Mouse (Mus musculus) hindbrain, embryonic 11.5 days (tissue): Measurements from ENCODE around the gene Gm10097. TPM values are rescaled to one million over a fixed set of nuclear protein-coding genes. Genes with fewer than 3 reads are reported as not detected.

Experiments used
- ATAC-seq: fragments of 200-750 bp; cut with Nextera tagmentation; 2 replicates; pipeline ENCODE4 v1.8.0; 2017; ENCODE audit warnings: mild to moderate bottlenecking, moderate TSS enrichment, moderate library complexity; ENCODE audit not compliant: low FRiP score
- DNase-seq: peaks from one replicate; pipeline ENCODE4 v3.0.0-alpha.2; 2015; ENCODE audit warnings: low spot score
- H3K27ac ChIP-seq: fragments of 300-500 bp; sonication (generic); 2 replicates; pipeline ENCODE4 v1.5.1; 2014; ENCODE audit warnings: mild to moderate bottlenecking, low read depth, low read length
- H3K27me3 ChIP-seq: fragments of 300-500 bp; sonication (generic); 2 replicates; pipeline ENCODE4 v1.6.1; 2014; ENCODE audit warnings: mild to moderate bottlenecking, low read length, moderate library complexity, mixed read lengths; ENCODE audit not compliant: control insufficient read depth, insufficient read depth
- H3K36me3 ChIP-seq: fragments of 300-500 bp; sonication (generic); 2 replicates; pipeline ENCODE4 v1.6.1; 2014; ENCODE audit warnings: mild to moderate bottlenecking, low read length, moderate library complexity, mixed read lengths; ENCODE audit not compliant: control insufficient read depth, insufficient read depth
- H3K4me1 ChIP-seq: fragments of 300-500 bp; sonication (generic); replicated peaks from 2 replicates; pipeline ENCODE4 v1.6.1; 2014; ENCODE audit warnings: low read length, mixed read lengths; ENCODE audit not compliant: control insufficient read depth, insufficient read depth
- H3K4me2 ChIP-seq: fragments of 300-500 bp; sonication (generic); replicated peaks from 2 replicates; pipeline ENCODE4 v1.6.1; 2014; ENCODE audit warnings: mild to moderate bottlenecking, low read depth, low read length
- H3K4me3 ChIP-seq: fragments of 300-500 bp; sonication (generic); 2 replicates; pipeline ENCODE4 v1.5.1; 2014; ENCODE audit warnings: low read depth, low read length
- H3K9ac ChIP-seq: fragments of 300-500 bp; sonication (generic); 2 replicates; pipeline ENCODE4 v1.6.1; 2014; ENCODE audit warnings: low read depth, low read length
- H3K9me3 ChIP-seq: fragments of 300-500 bp; sonication (generic); 2 replicates; pipeline ENCODE4 v1.6.1; 2016; ENCODE audit warnings: low read length; ENCODE audit not compliant: control insufficient read depth
- WGBS: fragments of 180-500 bp; shearing (Covaris S2); extraction: QIAGEN DNeasy Blood & Tissue Kit; methylation state at CpG from one replicate; pipeline ENCODE4 v1.1.7; 2014; 5-methylcytosine and 5-hydroxymethylcytosine counted together
- polyA plus RNA-seq: library from polyadenylated mRNA; unstranded; fragments of >200 nt; fragmentation: Nextera tagmentation; extraction: Ambion mirVana; gene quantifications from 2 replicates; pipeline ENCODE4 v1.2.1, GENCODE M21; 2014

Gm10097 gene
- polyA plus RNA-seq, 1 experiment from 2014 or later, result 0.11 TPM

DNA sequence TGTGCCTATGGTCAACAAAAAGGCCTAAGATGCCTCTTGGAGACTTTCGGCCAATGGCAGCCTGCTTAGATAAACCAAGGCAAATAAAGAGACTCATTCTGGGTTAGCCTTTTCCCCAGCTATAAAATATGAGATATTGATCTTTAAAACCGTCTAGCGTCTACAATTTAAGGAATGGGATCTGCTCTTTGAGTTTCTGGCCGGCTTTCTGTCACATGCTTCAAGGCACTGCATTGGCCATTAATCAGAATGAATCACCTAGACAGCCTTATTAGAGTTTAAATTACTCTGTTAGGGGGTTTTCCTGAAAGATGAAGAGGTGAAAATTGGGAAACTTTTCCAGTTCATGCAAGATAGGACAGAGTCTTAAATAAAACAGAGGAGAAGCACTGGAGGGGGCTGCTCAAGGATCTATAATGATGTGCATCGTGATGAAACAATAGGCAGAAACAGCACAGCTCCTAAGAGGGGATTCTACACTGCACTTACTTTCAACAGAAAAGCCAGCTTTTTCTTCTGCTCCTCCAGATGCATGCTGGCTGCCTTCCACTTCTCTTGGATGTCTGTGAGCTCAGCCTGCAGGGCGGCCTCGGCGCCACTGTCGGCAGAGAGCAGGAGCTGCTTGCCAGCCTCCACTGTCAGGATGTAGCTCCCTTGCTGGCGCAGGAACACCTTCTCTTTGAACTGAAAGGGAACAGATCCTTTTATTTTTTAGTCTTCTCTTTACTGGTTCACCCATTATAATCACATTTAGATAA, 28.2 kb downstream of the Gm10097 start:
- no peak overlapping the region for H3K4me2 ChIP-seq
- H3K4me3 ChIP-seq, result no peak overlapping the region
- H3K27ac ChIP-seq, result no peak overlapping the region
- no peaks in the 10 kb centered on the region for H3K4me1 ChIP-seq
- no peaks in the 10 kb centered on the region for H3K9me3 ChIP-seq
- H3K9ac ChIP-seq, result no peak overlapping the region
- WGBS, result 87% methylated on average over 10 of the region's 10 CpGs
- DNase-seq, result no peak
- H3K36me3 ChIP-seq, result no peaks in the 10 kb centered on the region
- no peak for ATAC-seq
- H3K27me3 ChIP-seq, result no peaks in the 10 kb centered on the region

DNA sequence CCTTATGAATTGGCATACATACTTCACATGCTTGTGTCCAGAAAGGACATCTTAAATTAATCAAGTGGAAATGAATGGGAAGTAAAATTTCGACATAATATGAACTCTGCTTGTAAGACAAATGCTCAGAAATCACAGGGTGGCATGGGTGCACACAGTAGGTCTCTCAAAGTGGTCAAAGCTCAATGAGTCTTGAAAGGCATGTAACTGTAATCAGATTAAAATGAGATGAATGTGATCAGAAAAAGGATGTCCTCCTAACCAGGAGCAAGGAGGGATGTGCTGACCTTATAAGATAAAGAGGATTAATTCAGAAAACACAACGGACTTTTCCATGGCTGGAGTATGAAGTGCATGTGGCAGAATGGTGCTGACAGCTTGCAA, 28.8 kb downstream of the Gm10097 start:
- Histone ChIP-seq H3K27ac (no peak overlapping the region), H3K4me3 (no peak overlapping the region), H3K9ac (no peak overlapping the region), H3K36me3 (no peaks in the 10 kb centered on the region), H3K27me3 (no peaks in the 10 kb centered on the region), H3K4me1 (no peaks in the 10 kb centered on the region), H3K9me3 (no peaks in the 10 kb centered on the region), H3K4me2 (no peak overlapping the region)
- ATAC-seq (no peak), DNase-seq (no peak)
- 75% methylated on average over 2 of the region's 2 CpGs for WGBS

DNA sequence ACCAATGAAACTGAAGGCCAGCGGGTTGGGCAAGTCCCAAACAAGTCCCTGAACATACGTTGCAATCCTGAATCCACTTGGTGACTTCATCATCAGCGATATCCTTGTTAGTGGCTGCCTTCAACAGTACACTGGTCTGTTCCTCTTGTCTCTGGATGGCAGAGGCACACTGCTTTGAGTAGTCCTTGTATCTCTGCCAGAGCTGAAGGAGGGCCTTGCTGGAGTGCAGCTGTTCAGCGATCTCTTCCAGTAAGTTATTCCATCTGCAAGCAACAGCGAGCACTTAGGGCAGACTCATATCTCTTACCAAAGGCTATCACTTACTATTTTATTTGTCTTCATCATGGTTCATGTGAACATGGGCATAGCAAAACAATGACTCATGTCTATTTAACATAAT, 41.8 kb downstream of the Gm10097 start:
- no peak overlapping the region for H3K4me3 ChIP-seq
- WGBS, result 93% methylated on average over 5 of the region's 5 CpGs

DNA sequence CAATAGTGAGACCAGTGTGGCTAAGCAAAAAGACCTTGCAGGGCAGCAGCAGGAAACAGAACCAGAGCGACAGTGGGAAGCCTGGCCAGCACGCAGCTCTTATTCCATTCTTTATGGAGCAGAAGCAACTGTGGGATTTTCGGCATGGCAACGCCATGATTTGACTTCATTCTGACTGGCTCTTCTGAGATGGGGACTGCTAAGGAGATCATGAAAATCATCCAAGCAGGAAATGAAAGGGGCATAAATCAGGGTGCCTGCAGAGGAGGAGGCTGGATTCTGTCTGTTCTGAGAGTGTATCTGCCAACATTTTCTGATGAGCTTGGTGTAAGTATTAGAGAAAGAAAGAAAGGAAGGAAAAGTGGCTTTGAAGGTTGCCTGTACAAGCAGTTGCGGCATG, 47.2 kb downstream of the Gm10097 start:
- no peak for DNase-seq
- no peak overlapping the region for H3K27ac ChIP-seq
- no peak overlapping the region for H3K9ac ChIP-seq
- no peak overlapping the region for H3K4me2 ChIP-seq
- 91% methylated on average over 5 of the region's 5 CpGs for whole genome bisulfite sequencing
- H3K36me3 ChIP-seq, result no peaks in the 10 kb centered on the region
- no peaks in the 10 kb centered on the region for H3K4me1 ChIP-seq
- no peak for ATAC-seq
- H3K9me3 ChIP-seq, result no peaks in the 10 kb centered on the region
- no peak overlapping the region for H3K4me3 ChIP-seq
- H3K27me3 ChIP-seq, result no peaks in the 10 kb centered on the region

More for the DNA sequence above, 41.8 kb downstream of the Gm10097 start:
- Histone ChIP-seq H3K9ac (no peak overlapping the region), H3K27me3 (no peaks in the 10 kb centered on the region), H3K36me3 (no peaks in the 10 kb centered on the region), H3K4me2 (no peak overlapping the region), H3K4me1 (no peaks in the 10 kb centered on the region), H3K9me3 (no peaks in the 10 kb centered on the region), H3K27ac (no peak overlapping the region)
- DNase-seq (no peak), ATAC-seq (no peak)

DNA sequence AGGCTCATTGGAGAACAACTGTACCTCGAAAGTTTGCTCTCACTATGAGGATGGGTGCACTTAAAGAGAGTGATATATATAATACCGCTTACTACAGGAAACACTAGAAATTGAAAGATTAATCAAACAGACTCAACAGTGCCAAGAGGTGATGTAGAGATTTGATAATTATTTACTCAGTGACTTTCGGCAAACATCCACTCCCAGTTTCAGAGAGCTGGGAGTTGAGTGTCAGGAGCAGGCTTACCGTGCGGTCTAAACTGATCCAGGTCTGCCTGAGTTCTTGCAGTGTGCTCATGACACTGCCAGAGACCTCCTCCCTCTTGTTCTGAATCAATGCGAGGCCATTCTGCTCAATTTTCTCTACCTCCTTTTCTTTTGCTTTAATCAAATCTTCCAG, 47.7 kb downstream of the Gm10097 start:
- Histone ChIP-seq H3K27me3 (no peaks in the 10 kb centered on the region), H3K4me3 (no peak overlapping the region), H3K4me2 (no peak overlapping the region), H3K36me3 (no peaks in the 10 kb centered on the region), H3K9me3 (no peaks in the 10 kb centered on the region), H3K27ac (no peak overlapping the region), H3K9ac (no peak overlapping the region), H3K4me1 (no peaks in the 10 kb centered on the region)
- no peak for ATAC-seq
- WGBS, result 90% methylated on average over 6 of the region's 6 CpGs
- DNase-seq, result no peak
